Mouse (Mus musculus) heart, embryonic 10.5 days (tissue): Measurements from ENCODE around the gene C5ar2. TPM values are rescaled to one million over a fixed set of nuclear protein-coding genes. Genes with fewer than 3 reads are reported as not detected.
A peak's percentile ranks its signal among the peaks of the same experiment; 100 is the strongest.

Experiments used
- DNase-seq: peaks from one replicate; pipeline ENCODE4 v3.0.0-alpha.2; 2017; ENCODE audit warnings: low spot score
- H3K27ac ChIP-seq: fragments of 300-500 bp; sonication (generic); 2 replicates; pipeline ENCODE4 v1.5.1; 2016; ENCODE audit warnings: mild to moderate bottlenecking
- H3K27me3 ChIP-seq: fragments of 300-500 bp; sonication (generic); 2 replicates; pipeline ENCODE4 v1.6.1; 2016; ENCODE audit warnings: mild to moderate bottlenecking; ENCODE audit not compliant: poor library complexity, insufficient read depth, severe bottlenecking
- H3K36me3 ChIP-seq: fragments of 300-500 bp; sonication (generic); 2 replicates; pipeline ENCODE4 v1.6.1; 2016; ENCODE audit warnings: mild to moderate bottlenecking, moderate library complexity
- H3K4me1 ChIP-seq: fragments of 300-500 bp; sonication (generic); 2 replicates; pipeline ENCODE4 v1.6.1; 2016; ENCODE audit warnings: mild to moderate bottlenecking
- H3K4me3 ChIP-seq: fragments of 300-500 bp; sonication (generic); 2 replicates; pipeline ENCODE4 v1.5.1; 2016; ENCODE audit warnings: mild to moderate bottlenecking, moderate library complexity
- H3K9me3 ChIP-seq: fragments of 300-500 bp; sonication (generic); 2 replicates; pipeline ENCODE4 v1.6.1; 2016; ENCODE audit warnings: mild to moderate bottlenecking, moderate library complexity
- WGBS: fragments of 180-500 bp; shearing (Covaris S2); methylation state at CpG from one replicate; pipeline ENCODE4 v1.1.7; 2016; 5-methylcytosine and 5-hydroxymethylcytosine counted together
- polyA plus RNA-seq: library from polyadenylated mRNA; unstranded; fragments of >200 nt; fragmentation: Nextera tagmentation; extraction: Ambion mirVana; gene quantifications from 2 replicates; pipeline ENCODE4 v1.2.1, GENCODE M21; 2016

The C5ar2 gene
- 0.54 and 0.57 TPM in 2 replicates for polyA plus RNA-seq

DNA sequence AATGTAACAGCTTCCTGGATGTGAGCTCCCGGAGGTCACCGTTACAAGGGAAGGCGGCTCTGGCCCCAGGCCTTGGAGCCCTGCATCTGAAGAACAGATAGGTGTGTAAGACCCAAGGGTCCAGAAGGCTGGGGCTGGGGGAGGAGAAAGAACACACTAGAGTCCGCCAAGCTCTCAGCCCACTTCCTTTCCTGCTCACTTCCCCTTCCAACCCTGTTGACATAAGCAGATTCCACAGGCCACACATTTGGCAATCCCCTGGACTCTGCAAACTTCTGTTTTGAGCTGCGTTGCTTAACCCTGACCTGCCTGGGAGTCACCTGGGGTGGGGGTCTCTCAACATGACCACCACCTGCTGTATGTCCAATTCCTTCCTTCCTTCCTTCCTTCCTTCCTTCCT is at the start of gene C5ar2:
Gene C5ar2 (minus strand): TSS at position 88 of the 400 bp plus-strand sequence.
- peak within 1 kb of the TSS; percentile 10; the same call in 1 of the 2 replicates for H3K27ac ChIP-seq

DNA sequence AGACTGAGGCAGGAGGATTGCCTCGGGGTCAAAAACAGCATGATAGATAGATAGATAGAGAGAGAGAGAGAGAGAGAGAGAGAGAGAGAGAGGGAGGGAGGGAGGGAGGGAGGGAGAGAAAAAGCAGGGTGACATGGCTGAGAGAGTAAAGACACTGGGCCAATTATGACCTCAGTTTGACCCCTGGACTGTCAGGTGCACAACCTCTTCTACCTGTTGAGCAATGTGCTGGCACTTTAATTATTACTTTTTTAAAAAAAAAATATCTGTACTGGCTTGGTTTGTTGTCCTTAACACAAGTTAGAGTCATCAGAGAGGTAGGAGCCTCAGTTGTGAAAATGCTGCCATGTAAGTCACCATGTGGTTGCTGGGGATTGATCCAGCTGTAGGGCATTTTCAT is 43.8 kb upstream of the C5ar2 start:
- H3K27ac ChIP-seq = no peak overlapping the region
- peaks cover 11% of the 10 kb centered on the region; the same call in 1 of the 2 replicates for H3K4me1 ChIP-seq
- 72% methylated on average over 1 of the region's 1 CpGs for WGBS
- no peaks in the 10 kb centered on the region for H3K27me3 ChIP-seq
- no peak for DNase-seq
- H3K9me3 ChIP-seq = no peaks in the 10 kb centered on the region
- no peak overlapping the region for H3K4me3 ChIP-seq
- peaks cover 16% of the 10 kb centered on the region for H3K36me3 ChIP-seq

More for the DNA sequence above, at the start of gene C5ar2:
- Histone ChIP-seq H3K4me3 (no peak within 1 kb of the TSS), H3K9me3 (no peaks in the 10 kb centered on the region), H3K4me1 (peaks cover 17% of the 10 kb centered on the region; the same call in 1 of the 2 replicates), H3K27me3 (no peaks in the 10 kb centered on the region), H3K36me3 (no peaks in the 10 kb centered on the region)
- DNase-seq = no peak
- WGBS = 63% methylated on average over 5 of the region's 5 CpGs

GRCm38 (mm10) chr7:16287016-16287415 is 43.1 kb upstream of the C5ar2 start:
- peak overlapping the region; percentile 71 for H3K4me3 ChIP-seq
- H3K4me1 ChIP-seq = peaks cover 11% of the 10 kb centered on the region; the same call in 1 of the 2 replicates
- peak overlapping the region; percentile 98 for H3K27ac ChIP-seq
- peaks cover 24% of the 10 kb centered on the region for H3K36me3 ChIP-seq
- H3K27me3 ChIP-seq = no peaks in the 10 kb centered on the region
- H3K9me3 ChIP-seq = no peaks in the 10 kb centered on the region
- 80% methylated on average over 2 of the region's 2 CpGs for WGBS
- DNase-seq = no peak

GRCm38 (mm10) chr7:16286026-16286961 is 42.3 kb upstream of the C5ar2 start, which contains the start of gene Ccdc9:
Gene Ccdc9, minus strand, starts transcription at chr7:16286795.
- Histone ChIP-seq H3K4me1 (peaks cover 11% of the 10 kb centered on the region; the same call in 1 of the 2 replicates), H3K4me3 (peak within 1 kb of the TSS; percentile 71), H3K36me3 (peaks cover 31% of the 10 kb centered on the region), H3K27ac (peak within 1 kb of the TSS; percentile 98), H3K27me3 (no peaks in the 10 kb centered on the region), H3K9me3 (no peaks in the 10 kb centered on the region)
- peak; percentile 100 for DNase-seq
- WGBS = 1% methylated on average over 69 of the region's 70 CpGs

- Histone ChIP-seq H3K4me1 (peaks cover 11% of the 10 kb centered on the region; the same call in 1 of the 2 replicates), H3K9me3 (no peaks in the 10 kb centered on the region), H3K27ac (peak overlapping the region; percentile 98; the same call in 1 of the 2 replicates), H3K4me3 (peak overlapping the region; percentile 71), H3K27me3 (no peaks in the 10 kb centered on the region), H3K36me3 (peaks cover 38% of the 10 kb centered on the region)
- peak; percentile 83 for DNase-seq
- WGBS = 5% methylated on average over 14 of the region's 14 CpGs
Measured at GRCm38 (mm10) chr7:16285450-16286025, 41.6 kb upstream of the C5ar2 start.

GRCm38 (mm10) chr7:16284904-16285303 is 41.0 kb upstream of the C5ar2 start:
- 72% methylated on average over 9 of the region's 9 CpGs for WGBS

GRCm38 (mm10) chr7:16284001-16284400 is 40.0 kb upstream of the C5ar2 start:
- H3K9me3 ChIP-seq = no peaks in the 10 kb centered on the region
- 84% methylated on average over 8 of the region's 8 CpGs for WGBS

More at GRCm38 (mm10) chr7:16284904-16285303, 41.0 kb upstream of the C5ar2 start:
- H3K36me3 ChIP-seq = peaks cover 44% of the 10 kb centered on the region
- no peak for DNase-seq
- H3K4me3 ChIP-seq = peak overlapping the region; percentile 71
- no peaks in the 10 kb centered on the region for H3K9me3 ChIP-seq
- H3K4me1 ChIP-seq = peaks cover 11% of the 10 kb centered on the region; the same call in 1 of the 2 replicates
- H3K27ac ChIP-seq = 0 out of 2 replicates have a peak overlapping the region, but pooled peaks have one; percentile 98
- no peaks in the 10 kb centered on the region for H3K27me3 ChIP-seq

DNA sequence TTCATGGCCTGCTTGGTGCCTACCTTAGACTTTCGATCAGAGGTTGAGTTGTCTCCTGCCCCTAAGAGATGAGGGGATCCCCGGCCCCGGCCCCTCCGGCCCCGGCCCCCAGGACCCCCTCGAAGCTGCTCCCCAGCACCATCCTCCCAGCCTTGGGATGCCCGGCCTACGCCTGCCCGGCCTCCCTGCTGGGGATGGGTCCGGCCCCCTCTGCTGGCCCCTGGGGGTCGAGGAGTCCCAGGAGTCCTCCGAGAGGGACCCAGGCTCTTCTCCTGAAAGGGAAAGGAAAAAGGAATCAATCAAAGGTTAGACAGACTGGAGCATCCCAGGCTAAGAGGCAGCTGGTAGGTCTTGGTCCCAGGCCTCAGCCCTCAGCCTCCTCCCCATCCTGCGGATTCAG is 38.4 kb upstream of the C5ar2 start:
- Histone ChIP-seq H3K4me1 (peaks cover 11% of the 10 kb centered on the region; the same call in 1 of the 2 replicates), H3K4me3 (no peak overlapping the region), H3K36me3 (peaks cover 65% of the 10 kb centered on the region), H3K27me3 (no peaks in the 10 kb centered on the region), H3K27ac (no peak overlapping the region), H3K9me3 (no peaks in the 10 kb centered on the region)
- 92% methylated on average over 13 of the region's 13 CpGs for WGBS
- no peak for DNase-seq

More at GRCm38 (mm10) chr7:16284001-16284400, 40.0 kb upstream of the C5ar2 start:
- peaks cover 50% of the 10 kb centered on the region for H3K36me3 ChIP-seq
- no peaks in the 10 kb centered on the region for H3K27me3 ChIP-seq
- peaks cover 11% of the 10 kb centered on the region; the same call in 1 of the 2 replicates for H3K4me1 ChIP-seq
- no peak overlapping the region for H3K4me3 ChIP-seq
- no peak overlapping the region for H3K27ac ChIP-seq
- no peak for DNase-seq

DNA sequence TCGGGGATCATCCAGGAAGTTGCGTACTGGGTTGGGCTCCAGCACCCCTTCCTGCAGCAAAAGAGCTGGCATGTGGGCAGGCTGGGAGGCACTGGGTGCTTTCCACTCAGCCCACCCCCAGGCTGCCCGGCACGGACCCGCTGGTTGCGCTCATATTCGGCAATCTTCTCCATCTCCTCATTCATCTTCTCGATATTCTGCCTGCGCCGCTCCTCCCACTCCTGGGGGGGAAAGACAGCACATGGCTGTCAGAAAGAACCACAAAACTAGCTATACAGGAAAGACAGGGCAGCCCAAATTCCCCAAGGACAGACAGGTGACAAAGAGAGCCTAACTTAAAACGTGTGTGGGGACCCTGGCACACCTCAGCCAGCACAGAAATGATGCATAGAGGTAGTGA is 36.8 kb upstream of the C5ar2 start:
- H3K4me3 ChIP-seq = no peak overlapping the region
- H3K36me3 ChIP-seq = peaks cover 82% of the 10 kb centered on the region
- peaks cover 11% of the 10 kb centered on the region; the same call in 1 of the 2 replicates for H3K4me1 ChIP-seq
- H3K9me3 ChIP-seq = no peaks in the 10 kb centered on the region
- no peak for DNase-seq
- WGBS = 90% methylated on average over 11 of the region's 11 CpGs
- no peaks in the 10 kb centered on the region for H3K27me3 ChIP-seq
- H3K27ac ChIP-seq = no peak overlapping the region

DNA sequence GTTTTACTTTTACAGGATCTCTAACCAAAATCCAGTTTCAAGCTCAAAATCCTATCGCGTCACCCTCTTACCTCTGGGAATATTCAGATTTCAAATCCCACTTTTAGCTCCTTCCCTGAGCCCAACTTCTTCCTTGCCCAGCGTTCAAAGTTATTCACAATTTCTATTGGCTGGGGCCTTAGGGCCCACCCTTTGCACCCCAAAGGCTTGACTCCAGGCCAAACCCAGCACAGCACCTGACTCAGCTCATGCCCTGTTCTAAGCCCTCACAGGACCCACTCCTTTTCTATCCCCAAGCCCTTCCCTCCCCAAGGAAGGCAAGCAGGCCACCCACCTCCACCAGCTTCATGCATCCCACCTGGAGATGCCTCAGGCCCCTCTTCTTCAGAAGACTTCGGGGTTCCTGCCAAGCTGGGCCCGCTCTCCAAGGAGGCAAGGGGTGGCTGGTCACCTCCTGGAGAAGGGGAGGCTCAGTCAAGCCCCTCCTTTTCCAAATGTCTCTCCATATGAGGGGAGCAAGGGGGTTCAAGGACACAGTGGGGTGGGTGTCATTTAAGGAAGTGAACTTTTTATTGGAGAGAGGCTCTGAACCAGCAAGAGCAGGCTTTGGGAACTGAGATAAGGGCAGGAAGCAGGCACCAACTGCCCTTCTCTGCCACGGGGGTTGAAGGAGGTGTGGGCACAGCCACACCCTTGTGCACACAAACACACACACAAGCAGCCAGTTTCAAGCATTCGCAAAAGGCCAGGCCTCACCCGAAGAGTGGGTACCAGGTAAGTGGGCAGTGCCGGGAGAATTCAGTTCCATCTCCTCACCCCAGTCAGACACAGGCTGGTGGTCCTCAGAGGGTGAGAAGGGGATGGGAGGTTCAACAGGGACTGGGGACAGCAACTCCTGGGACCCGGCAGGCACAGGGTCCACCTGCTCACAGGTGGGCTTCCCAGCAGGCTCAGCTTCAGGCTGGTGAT is 31.3 kb upstream of the C5ar2 start:
- no peak for DNase-seq
- Histone ChIP-seq H3K36me3 (peaks cover 48% of the 10 kb centered on the region), H3K9me3 (no peaks in the 10 kb centered on the region), H3K27me3 (peaks cover 5% of the 10 kb centered on the region; the same call in 1 of the 2 replicates), H3K27ac (no peak overlapping the region), H3K4me3 (peak overlapping the region; percentile 79), H3K4me1 (peaks cover 28% of the 10 kb centered on the region)
- WGBS = 83% methylated on average over 10 of the region's 10 CpGs

GRCm38 (mm10) chr7:16273766-16274140 is 29.8 kb upstream of the C5ar2 start:
- Histone ChIP-seq H3K9me3 (no peaks in the 10 kb centered on the region), H3K36me3 (peaks cover 38% of the 10 kb centered on the region), H3K27me3 (peaks cover 16% of the 10 kb centered on the region; the same call in 1 of the 2 replicates), H3K27ac (peak overlapping the region; percentile 93), H3K4me1 (peaks cover 28% of the 10 kb centered on the region), H3K4me3 (peak overlapping the region; percentile 79)
- DNase-seq = peak; percentile 95
- WGBS = under 1% methylated on average over 18 of the region's 18 CpGs
